Mouse (Mus musculus) A20 (cell line): ENCODE data around the gene Dock8.
A peak's percentile ranks its signal among the peaks of the same experiment; 100 is the strongest.
"Not testable (repeated sequence)": the region's sequence is repeated elsewhere in the genome, so short reads cannot be mapped to it uniquely, and the experiment has no call there.

Experiments used
- DNase-seq: peaks from one replicate; pipeline ENCODE4 v3.0.0-alpha.2; 2011; ENCODE audit warnings: low read depth, low spot score

Dock8 gene

DNA sequence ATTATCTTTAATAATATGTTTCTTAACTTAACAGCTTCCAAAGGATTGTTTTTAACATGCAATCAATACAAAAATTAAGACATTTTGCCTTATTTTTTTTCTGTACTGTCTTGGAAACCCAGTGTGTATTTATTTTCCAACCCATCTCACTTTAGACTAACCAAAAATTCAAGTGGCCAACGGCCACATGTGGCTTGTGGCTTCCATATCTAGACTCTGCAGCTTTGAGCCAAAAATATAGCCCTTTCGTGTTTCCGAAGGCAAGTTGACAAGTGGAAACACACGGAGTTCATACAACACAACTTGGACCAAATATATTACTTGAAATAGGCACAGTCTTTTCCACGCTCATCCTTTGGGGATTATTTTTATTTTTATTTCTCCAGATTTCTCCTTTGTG is 773 bp upstream of the Dock8 start:
- DNase-seq: no peak

DNA sequence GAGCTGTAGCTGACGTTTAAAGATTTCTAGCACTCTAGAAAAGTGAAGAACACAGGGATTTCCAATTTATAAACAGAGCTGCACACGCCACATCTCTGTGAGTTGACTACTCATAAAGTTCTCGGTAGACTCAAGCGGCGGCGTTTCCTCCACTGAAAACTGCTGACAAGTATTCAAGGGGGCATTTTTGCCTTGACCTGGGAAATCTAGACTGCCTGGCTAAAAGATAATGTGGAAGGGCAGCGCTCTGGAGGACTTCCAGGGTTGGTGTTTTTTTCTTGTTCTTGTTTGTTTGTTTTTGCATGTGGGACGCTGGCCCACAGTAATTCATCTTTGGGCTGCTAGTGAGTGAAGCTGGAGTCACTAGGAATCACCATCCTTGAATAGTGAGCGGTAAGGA is 819 bp downstream of the Dock8 start:
- DNase-seq: peak; percentile 56

DNA sequence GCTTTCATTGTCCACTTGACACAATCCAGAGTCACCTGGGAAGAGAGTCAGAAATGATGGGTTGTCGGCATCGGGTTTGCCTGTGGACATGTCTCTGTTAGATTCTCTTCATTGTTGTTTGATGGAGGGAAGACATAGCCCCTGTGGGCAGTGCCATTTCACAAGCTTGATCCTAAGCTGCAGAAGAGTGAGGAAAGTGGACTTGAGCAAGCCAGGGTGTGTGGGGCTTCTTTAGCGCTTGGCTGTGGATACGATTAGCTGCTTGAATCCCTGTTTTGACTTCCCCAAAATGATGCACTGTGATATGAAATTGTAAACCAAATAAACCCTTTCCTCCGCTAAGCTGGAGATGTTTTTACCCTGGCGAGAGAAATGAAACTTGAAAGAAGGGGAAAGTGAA is 2.7 kb downstream of the Dock8 start:
- peak; percentile 73 for DNase-seq

DNA sequence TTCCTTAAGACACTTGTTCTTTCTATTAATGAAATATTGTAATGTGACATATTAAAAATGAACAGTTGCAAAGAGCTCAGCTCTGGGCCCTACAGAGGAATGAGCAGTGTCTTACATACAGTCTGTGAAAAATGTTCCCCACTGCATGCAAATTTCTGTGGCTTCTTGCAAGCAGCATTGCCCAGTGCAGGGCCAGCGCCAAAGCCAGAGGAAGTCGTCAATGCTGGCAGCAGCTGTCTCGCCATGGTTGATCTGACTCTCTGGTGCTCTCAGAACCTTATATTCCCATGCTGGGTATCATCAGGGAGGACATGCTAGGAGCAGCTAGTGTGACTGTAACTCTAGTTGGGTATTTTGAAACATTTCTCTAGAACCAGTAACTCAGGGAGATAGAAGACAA is 3.5 kb downstream of the Dock8 start:
- DNase-seq: peak; percentile 82

DNA sequence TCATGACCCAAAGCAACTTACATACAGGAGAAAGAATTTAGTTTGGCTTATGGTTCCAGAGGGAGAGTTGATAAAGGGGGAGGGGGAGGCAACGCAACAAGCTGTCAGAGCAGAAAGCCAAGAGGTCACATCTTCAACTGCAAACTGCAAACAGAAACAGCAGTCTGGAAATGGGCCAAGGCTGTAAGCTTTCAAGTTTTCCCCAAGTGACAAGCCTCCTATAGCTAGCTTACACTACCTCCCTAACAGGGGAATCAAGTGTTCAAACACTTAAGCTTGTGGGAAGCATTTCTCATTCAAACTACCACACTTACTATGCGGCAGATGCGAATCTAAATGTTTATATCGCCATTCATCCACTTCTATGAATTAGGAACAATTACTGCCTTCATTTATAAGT is 4.5 kb downstream of the Dock8 start:
- DNase-seq: no peak

DNA sequence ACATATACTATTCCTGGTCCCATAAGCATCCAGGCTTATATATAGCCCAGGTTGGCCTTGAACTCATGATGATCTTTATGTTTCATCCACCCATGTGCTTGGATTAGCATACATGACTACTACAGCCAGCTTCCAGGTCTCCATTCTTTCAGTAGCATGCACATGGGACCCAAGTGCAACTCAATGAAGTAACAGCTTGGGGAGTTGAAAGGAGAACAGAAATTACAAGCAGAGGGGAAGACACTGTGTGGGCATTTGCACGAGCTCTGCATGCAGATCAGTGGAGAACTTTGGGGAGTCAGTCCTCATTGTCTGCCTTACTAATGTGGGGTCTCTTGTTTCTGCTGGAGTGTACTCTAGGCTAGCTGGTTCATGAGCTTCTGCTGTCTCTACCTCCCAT is 7.4 kb downstream of the Dock8 start:
- DNase-seq: peak; percentile 63

DNA sequence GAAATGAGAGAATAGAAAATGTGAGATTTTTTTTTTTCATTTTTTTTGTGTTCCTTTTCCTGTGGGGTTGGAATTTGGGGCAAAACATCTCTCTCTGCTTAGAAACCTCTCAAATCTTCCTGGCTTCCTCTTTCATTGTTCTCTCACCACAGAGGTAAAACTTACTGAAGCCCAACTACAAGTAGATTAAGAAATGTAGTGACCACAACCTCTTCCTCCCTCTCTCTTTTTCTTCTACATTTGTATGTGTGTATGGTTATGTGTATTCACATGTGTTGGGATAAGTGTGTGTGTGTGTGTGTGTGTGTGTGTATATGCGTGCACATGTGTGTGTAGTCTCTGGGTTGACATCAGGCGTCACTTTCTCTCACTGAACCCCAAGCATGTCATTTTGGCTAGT is 9.2 kb downstream of the Dock8 start:
- peak; percentile 59 for DNase-seq

DNA sequence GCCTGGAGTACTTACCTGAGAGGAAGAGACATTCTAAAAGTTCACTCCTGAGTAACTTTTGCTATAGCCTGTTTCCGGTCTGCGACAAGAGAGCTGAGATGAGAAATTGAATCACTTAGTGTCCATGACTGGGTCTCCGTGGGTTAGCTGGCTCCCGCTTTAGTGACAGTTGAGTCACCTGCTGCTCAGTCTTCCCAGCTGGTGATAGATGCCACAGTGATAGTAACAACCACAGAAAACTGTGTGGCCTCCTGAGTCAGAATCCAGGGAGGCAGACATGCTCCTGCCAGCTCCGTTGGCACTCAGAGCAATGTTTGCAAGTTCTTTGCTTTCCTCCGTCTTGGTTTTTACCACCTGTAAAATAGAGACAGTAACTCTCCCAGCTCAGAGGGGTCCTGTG is 23.4 kb downstream of the Dock8 start:
- DNase-seq: no peak

DNA sequence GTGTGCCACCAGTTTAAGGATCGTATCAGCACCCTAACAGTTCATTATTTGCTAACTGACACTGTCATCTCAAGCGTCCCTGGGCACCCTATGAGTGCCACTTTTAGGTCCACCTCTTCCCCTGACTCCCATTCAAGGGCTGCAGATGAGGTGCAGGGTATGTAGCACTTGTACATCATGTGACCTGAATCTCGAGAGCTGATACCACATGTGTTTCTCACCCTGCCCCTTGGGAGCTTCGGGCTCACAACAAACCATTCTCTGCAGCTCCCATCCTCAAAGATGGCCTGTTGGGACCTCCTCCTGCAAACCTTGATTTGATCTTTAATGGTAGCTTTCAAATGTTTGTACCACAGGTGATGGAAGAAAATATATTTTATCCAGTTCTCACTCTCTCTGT is 32.4 kb downstream of the Dock8 start:
- DNase-seq: no peak

DNA sequence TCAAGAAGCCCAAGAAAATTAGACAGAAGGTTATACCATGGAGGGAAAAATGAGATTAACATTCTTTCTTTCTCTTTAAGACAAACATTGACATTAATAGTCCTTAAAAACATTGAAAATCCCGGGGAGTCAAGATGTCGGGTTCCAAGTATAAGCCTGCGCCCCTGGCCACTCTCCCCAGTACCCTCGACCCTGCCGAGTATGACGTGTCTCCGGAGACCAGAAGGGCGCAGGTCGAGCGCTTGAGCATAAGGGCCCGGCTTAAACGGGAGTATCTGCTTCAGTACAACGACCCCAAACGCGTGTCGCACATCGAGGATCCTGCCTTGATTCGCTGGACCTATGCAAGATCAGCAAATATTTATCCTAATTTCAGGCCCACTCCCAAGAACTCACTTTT is 33.7 kb downstream of the Dock8 start:
- not testable (repeated sequence) for DNase-seq

DNA sequence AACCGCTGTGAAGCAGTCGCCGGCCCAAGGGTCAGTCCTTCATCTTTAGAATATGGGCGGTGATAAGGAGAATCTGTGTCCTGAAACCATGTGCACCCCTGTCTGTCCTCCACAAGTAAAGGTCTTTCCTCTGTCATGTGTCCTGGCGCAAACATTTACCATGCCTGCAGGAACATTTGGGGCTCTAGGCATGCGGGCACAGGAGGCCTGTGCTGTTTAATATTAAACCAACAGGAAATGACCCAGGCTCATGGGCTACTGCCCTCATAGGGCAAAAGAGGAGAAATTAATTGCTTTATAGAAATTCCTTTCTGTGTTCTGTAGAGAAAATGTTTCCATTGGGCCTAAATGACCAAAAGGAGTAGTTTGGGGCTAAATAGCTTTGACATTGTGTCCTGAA is 36.5 kb downstream of the Dock8 start:
- no peak for DNase-seq

DNA sequence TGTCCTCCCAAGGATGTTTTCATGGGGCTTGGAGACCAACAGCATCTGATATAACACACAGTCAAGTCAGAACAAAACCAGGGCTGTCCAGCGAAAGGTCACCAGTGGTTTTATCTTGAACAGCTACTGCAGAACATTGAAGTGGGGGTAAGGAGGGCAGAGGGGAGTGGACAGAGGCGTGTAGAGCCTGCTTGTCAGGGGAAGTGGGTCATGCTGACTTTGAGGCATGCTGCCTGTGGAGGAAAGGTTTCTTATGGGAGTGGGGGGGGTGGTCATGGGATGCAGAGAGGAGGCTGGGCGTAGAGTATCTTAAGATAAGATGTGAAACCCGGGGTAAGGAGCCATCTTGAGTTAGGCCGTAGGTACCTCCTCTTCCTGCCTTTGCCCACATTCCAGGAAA is 37.5 kb downstream of the Dock8 start:
- DNase-seq: no peak

DNA sequence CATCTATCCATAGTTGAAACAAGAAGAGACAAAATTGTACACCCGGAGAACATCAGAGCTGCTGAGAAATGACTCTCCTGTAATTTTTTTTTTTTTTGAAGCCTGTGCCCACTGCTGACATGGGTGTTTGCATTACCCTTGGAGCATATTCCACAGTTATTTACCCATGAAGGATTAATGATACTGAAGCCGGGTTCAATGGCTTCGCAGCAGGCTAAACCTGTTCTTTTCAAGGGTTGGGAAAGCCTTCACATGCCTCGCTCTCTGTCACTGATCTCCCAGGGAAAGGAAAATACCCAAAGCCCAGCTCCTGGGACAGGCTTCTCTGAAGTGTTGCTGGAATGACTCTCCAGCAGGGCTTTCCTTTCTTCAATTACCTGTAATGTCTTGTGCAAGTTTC is 37.9 kb downstream of the Dock8 start:
- no peak for DNase-seq

DNA sequence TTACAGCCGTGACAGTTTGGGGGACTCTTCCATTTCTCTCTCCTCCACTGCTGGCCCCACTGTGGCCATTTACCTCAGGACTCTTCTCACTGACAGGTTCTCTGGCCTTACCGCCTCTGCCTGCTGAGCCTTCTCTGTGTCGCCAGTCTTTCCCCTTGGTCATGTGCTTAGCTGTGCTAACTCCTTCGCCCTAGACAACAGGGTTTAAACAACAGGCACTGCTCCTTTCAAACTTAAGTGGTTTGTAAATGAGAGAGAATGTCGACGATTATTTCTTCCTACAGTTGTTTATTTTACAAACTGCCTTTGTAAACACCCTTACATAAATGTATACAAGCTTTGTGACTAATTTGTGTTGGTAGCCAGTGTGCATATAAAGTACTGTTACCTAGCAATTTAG is 39.0 kb downstream of the Dock8 start:
- no peak for DNase-seq

DNA sequence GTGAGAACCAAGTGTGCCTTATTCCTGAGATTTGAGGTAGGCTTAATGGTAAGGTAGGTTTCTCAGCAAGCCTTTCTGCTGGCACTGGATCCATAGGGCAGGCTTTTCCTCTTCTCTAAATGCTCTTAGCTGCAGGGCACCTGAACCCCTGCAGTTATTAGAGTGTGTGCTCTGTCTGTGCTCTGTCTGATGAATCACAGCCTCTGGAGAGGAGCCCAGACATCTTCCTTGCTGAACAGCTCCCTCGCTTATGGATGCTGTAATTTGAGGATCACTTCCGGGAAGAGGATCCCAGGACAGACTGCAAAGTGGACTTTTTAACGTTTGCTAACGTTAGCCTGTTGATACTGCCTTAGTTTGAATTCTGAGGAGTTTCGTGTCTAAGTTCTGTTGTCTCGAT is 41.9 kb downstream of the Dock8 start:
- DNase-seq: no peak

DNA sequence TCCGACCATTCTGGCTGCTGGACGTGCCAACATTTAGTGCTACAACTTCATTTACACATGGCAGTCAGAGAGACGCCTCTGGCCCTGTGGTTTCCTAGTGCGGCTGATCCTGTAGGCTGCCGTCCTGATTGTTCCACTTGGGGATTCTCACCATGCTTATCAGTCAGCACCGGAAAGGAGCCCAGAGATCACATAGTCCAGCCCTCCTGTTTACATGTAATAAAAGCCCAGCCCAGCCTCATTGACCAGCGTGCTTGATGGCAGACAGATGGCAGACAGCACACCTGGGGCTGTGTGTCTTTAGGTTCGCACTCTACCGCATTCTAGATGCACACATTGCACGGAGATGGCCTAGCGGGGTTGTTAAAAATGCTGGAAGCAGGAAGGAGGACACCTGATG is 43.6 kb downstream of the Dock8 start:
- no peak for DNase-seq

DNA sequence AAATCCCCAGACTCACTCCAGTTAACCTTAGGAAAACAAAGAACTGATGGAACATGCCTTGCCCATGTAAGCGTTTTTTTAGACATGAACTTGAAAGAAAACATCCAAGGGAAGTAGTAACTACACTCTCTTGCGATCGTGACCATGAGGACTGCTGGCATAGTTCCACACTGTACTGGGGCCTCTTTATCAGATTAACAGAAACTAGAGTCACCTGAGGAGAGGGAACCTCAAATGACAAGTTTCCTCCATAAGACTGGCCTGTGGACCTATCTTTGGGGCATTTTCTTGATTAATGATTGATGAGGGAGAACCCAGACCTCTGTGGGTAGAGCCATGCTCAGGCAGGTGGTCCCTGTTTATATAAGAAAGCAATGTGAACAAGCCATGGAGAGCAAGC is 44.7 kb downstream of the Dock8 start:
- DNase-seq: no peak

DNA sequence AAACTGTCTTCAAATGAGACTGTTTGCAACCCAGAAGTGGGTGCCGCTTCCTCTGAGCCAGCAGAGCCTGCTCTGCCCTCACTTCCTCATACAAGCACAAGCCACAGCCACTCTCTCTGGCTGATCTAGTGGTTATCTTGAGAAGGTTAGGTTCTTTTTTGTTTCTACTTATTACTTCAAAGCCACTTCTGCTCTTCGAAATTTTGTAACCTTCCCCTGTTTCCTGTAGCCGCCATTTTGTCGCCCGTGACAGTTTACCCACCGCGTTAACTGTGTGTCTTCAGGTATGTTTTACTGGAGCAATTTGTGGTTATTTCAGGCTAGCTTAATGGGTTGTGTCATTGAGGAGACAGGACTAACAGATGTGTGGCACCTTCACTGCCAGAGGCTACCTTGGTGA is 53.0 kb downstream of the Dock8 start:
- peak; percentile 89 for DNase-seq

DNA sequence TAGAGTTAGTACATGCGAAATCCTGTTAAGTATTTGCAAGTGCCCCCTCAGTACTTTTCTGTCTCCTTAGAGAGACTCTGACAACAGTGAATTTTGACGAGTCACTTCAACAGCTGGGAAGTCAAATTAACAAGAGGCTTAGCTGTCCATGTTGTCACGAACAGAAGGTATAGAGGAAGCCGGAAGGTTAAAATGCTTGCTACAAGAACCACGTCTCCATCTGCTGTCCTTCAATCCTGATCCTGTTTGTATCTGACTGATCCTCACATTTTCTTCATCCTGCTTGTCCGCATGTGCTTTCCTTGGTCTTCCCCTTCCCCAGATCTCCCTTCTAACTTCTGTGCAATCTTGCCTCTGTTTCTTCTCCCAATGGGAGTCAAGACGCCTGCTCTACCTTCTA is 53.8 kb downstream of the Dock8 start:
- DNase-seq: peak; percentile 58

DNA sequence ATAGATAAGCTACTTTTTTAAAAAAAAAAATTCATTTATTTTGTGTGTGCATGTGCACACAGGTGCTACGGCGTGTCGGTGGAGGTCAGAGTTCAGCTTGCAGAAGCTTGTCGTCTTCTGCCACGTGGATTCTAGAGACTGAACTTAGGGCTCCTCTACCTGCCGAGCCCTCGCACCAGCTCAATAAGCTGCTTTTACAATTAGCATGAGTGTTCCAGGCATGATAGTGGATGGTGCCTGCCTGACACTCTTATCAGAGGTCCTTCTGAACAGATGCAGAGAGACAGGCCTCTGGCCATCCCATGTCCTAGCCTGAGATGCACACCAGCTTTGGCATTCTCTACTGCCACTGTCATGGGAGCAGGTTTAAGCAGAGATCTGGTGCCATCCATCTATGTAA is 55.7 kb downstream of the Dock8 start:
- no peak for DNase-seq

DNA sequence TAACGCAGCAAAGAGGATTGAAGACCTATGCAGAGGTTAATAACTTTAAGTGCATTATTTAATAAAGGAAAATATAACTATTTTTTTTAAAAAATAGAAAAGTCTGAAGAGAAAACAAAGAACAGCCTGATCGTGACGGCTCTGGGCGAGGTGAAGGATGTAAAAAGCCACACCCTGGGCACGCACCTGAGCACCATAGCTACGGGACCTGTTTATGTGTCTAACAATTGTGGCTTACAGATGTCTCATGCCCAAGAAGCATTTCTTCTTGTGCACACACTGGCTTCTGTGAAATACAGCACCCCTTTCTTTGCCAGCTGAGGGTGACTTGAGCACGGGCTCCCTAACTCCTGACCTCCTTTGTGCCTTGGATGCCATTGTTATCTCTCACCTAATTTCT is 56.2 kb downstream of the Dock8 start:
- DNase-seq: no peak

DNA sequence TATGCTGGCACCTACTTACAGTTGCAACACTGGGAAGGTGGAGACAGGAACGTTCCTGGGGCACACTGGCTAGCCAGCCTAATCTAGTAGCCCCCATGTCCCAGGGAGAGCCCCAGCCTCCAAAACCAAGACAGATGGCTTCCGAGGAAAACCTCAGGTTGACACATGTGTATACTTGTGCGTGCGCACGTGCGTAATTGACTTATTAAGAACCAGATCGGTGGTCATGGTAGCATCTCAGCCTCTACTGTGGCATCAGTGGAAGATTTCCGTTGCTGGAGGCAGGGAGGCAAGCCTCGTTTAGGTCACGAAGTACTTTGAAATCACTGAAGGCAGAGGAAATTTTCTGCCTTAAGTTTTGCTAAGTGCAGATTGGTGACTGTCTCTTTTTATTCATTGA is 56.9 kb downstream of the Dock8 start:
- DNase-seq: no peak

DNA sequence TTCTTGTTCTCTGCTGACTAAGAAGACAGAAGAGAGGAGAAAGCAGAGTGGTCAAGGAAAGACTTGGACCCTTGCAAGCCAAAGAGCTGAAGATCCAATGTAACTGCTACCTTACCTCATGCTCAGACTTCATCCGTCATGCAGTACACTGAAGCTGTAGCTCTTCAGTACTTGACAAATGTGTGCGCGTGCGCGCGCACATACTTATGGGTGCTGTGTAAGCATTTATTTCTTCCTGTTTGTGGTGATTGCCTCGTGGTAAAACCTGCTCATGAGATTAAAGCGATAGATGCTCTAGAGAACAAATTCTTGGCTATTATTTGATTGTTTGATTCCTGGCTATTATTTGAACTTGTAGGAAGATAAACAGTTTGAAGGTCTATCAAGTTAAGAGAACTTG is 58.5 kb downstream of the Dock8 start:
- no peak for DNase-seq

DNA sequence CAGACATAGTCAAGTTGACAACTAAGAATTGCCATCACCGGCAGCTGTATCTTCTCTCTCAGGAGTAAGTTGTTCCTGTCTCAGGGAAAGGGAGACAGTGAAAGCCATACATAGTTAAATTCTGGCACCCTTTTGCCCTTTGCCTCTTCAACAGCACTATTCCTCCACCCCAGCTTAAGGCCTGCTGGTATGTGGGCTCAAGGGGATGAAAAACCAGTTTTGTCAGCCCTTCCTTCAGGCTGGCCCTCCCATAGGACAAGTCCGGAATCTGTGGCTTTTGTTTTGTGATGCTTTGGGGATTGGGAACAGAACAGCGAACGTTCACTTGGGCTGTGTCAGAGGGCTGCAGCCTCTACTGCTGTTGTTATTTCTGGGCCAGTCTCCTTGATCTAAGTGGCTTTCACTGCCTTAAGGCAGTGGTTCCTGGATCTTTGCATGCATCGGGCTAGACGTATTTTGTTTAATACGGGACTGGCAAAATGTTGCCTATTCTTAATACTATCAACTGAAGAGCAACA is 60.6 kb downstream of the Dock8 start:
- DNase-seq: no peak

DNA sequence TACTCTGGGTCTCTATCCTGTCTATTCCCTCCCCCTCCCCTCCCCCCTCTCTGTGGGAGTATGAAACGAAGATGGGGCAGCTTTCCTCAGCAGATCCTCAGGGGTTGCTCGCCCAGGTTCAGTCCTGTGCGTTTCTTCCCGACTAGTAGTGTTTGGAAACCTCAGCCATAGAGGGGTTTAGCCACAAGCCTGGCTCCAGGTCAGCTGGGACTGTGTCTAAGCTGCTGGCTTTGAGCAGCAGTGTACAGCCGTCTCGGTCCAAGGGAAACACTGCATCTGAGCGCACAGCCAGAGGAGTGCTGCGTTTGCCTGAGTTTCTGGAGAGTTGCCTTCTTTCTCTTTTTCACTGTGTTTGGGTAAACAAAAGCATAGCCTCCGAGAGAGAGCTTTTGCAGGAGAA is 61.0 kb downstream of the Dock8 start:
- no peak for DNase-seq
